Mouse (Mus musculus) forebrain, embryonic 10.5 days (tissue): Measurements from ENCODE around the gene Map3k9. TPM values are rescaled to one million over a fixed set of nuclear protein-coding genes. Genes with fewer than 3 reads are reported as not detected.

ENCODE experiments used
- DNase-seq: peaks from one replicate; pipeline ENCODE4 v3.0.0-alpha.2; 2017; ENCODE audit warnings: low spot score; ENCODE audit errors: extremely low spot score
- H3K27ac ChIP-seq: fragments of 300-500 bp; sonication (generic); 2 replicates; pipeline ENCODE4 v1.5.1; 2016; ENCODE audit warnings: mild to moderate bottlenecking
- H3K27me3 ChIP-seq: fragments of 300-500 bp; sonication (generic); 2 replicates; pipeline ENCODE4 v1.6.1; 2016; ENCODE audit warnings: mild to moderate bottlenecking; ENCODE audit not compliant: poor library complexity, severe bottlenecking
- H3K36me3 ChIP-seq: fragments of 300-500 bp; sonication (generic); replicated peaks from 2 replicates; pipeline ENCODE4 v1.6.1; 2016; ENCODE audit warnings: mild to moderate bottlenecking, moderate library complexity
- H3K4me1 ChIP-seq: fragments of 300-500 bp; sonication (generic); 2 replicates; pipeline ENCODE4 v1.6.1; 2016
- H3K4me3 ChIP-seq: fragments of 300-500 bp; sonication (generic); 2 replicates; pipeline ENCODE4 v1.5.1; 2016; ENCODE audit warnings: mild to moderate bottlenecking, moderate library complexity
- H3K9me3 ChIP-seq: fragments of 300-500 bp; sonication (generic); 2 replicates; pipeline ENCODE4 v1.6.1; 2016; ENCODE audit warnings: mild to moderate bottlenecking, moderate library complexity
- WGBS: fragments of 180-500 bp; shearing (Covaris S2); methylation state at CpG from one replicate; pipeline ENCODE4 v1.1.7; 2016; 5-methylcytosine and 5-hydroxymethylcytosine counted together
- polyA plus RNA-seq: library from polyadenylated mRNA; unstranded; fragments of >200 nt; fragmentation: Nextera tagmentation; extraction: Ambion mirVana; gene quantifications from 2 replicates; pipeline ENCODE4 v1.2.1, GENCODE M21; 2016

Gene Map3k9
- polyA plus RNA-seq, 1 experiment from 2014 or later: 1.6 TPM

GRCm38 (mm10) chr12:81806759-81807528, 26.0 kb upstream of the Map3k9 start:
- H3K4me3 ChIP-seq: peak overlapping the region; percentile 46
- H3K9me3 ChIP-seq: no peaks in the 10 kb centered on the region
- H3K27ac ChIP-seq: peak overlapping the region; percentile 67
- peaks cover 32% of the 10 kb centered on the region for H3K4me1 ChIP-seq
- H3K27me3 ChIP-seq: peaks cover 31% of the 10 kb centered on the region
- no peaks in the 10 kb centered on the region for H3K36me3 ChIP-seq
- WGBS: 35% methylated on average over 17 of the region's 17 CpGs
- peak; percentile 38 for DNase-seq

GRCm38 (mm10) chr12:81806114-81806513, 25.1 kb upstream of the Map3k9 start:
- Histone ChIP-seq H3K27ac (no peak overlapping the region), H3K4me1 (peaks cover 32% of the 10 kb centered on the region), H3K36me3 (no peaks in the 10 kb centered on the region), H3K9me3 (no peaks in the 10 kb centered on the region), H3K4me3 (no peak overlapping the region), H3K27me3 (peaks cover 31% of the 10 kb centered on the region)
- no peak for DNase-seq
- 91% methylated on average over 5 of the region's 5 CpGs for WGBS

- H3K4me3 ChIP-seq: no peak overlapping the region
- 57% methylated on average over 7 of the region's 7 CpGs for WGBS
- H3K9me3 ChIP-seq: no peaks in the 10 kb centered on the region
- H3K27ac ChIP-seq: no peak overlapping the region
- no peak for DNase-seq
- peaks cover 24% of the 10 kb centered on the region for H3K4me1 ChIP-seq
- no peaks in the 10 kb centered on the region for H3K36me3 ChIP-seq
- H3K27me3 ChIP-seq: peaks cover 23% of the 10 kb centered on the region
These were observed 22.8 kb upstream of the Map3k9 start for GRCm38 (mm10) chr12:81803803-81804202.

GRCm38 (mm10) chr12:81803016-81803415, 22.0 kb upstream of the Map3k9 start:
- no peak overlapping the region for H3K4me3 ChIP-seq
- H3K9me3 ChIP-seq: no peaks in the 10 kb centered on the region
- peaks cover 19% of the 10 kb centered on the region for H3K27me3 ChIP-seq
- no peaks in the 10 kb centered on the region for H3K36me3 ChIP-seq
- no peak for DNase-seq
- no peak overlapping the region for H3K27ac ChIP-seq
- 95% methylated on average over 3 of the region's 3 CpGs for WGBS
- H3K4me1 ChIP-seq: peaks cover 17% of the 10 kb centered on the region

- H3K4me1 ChIP-seq: peaks cover 4% of the 10 kb centered on the region; the same call in 1 of the 2 replicates
- peaks cover 8% of the 10 kb centered on the region for H3K27me3 ChIP-seq
- no peaks in the 10 kb centered on the region for H3K36me3 ChIP-seq
- H3K27ac ChIP-seq: no peak overlapping the region
- no peak for DNase-seq
- 89% methylated on average over 9 of the region's 9 CpGs for WGBS
- no peak overlapping the region for H3K4me3 ChIP-seq
- no peaks in the 10 kb centered on the region for H3K9me3 ChIP-seq
These were observed 20.2 kb upstream of the Map3k9 start for GRCm38 (mm10) chr12:81801134-81801533.

GRCm38 (mm10) chr12:81796541-81796940, 15.6 kb upstream of the Map3k9 start:
- Histone ChIP-seq H3K36me3 (no peaks in the 10 kb centered on the region), H3K27me3 (no peaks in the 10 kb centered on the region), H3K27ac (no peak overlapping the region), H3K4me1 (no peaks in the 10 kb centered on the region), H3K9me3 (no peaks in the 10 kb centered on the region), H3K4me3 (no peak overlapping the region)
- DNase-seq: peak; percentile 80
- 10% methylated on average over 7 of the region's 7 CpGs for WGBS

- no peak for DNase-seq
- no peak overlapping the region for H3K4me3 ChIP-seq
- no peaks in the 10 kb centered on the region for H3K9me3 ChIP-seq
- H3K4me1 ChIP-seq: no peaks in the 10 kb centered on the region
- H3K27me3 ChIP-seq: no peaks in the 10 kb centered on the region
- no peak overlapping the region for H3K27ac ChIP-seq
- H3K36me3 ChIP-seq: no peaks in the 10 kb centered on the region
- WGBS: 73% methylated on average over 6 of the region's 6 CpGs
These were observed 11.7 kb upstream of the Map3k9 start for GRCm38 (mm10) chr12:81792511-81793218.

GRCm38 (mm10) chr12:81789499-81789898, 8.5 kb upstream of the Map3k9 start:
- Histone ChIP-seq H3K4me3 (no peak overlapping the region), H3K27me3 (0 out of 2 replicates have a peak, but pooled peaks cover 6% of the 10 kb centered on the region), H3K27ac (no peak overlapping the region), H3K4me1 (no peaks in the 10 kb centered on the region), H3K36me3 (no peaks in the 10 kb centered on the region), H3K9me3 (no peaks in the 10 kb centered on the region)
- WGBS: 72% methylated on average over 2 of the region's 2 CpGs
- DNase-seq: no peak

GRCm38 (mm10) chr12:81788672-81789084, 7.7 kb upstream of the Map3k9 start:
- Histone ChIP-seq H3K9me3 (no peaks in the 10 kb centered on the region), H3K4me1 (no peaks in the 10 kb centered on the region), H3K27me3 (peaks cover 11% of the 10 kb centered on the region; the same call in 1 of the 2 replicates), H3K36me3 (no peaks in the 10 kb centered on the region), H3K27ac (no peak overlapping the region), H3K4me3 (no peak overlapping the region)
- 9% methylated on average over 9 of the region's 9 CpGs for WGBS
- peak; percentile 92 for DNase-seq

GRCm38 (mm10) chr12:81787262-81787661, 6.3 kb upstream of the Map3k9 start:
- Histone ChIP-seq H3K9me3 (no peaks in the 10 kb centered on the region), H3K4me1 (no peaks in the 10 kb centered on the region), H3K27ac (no peak overlapping the region), H3K36me3 (no peaks in the 10 kb centered on the region), H3K27me3 (peaks cover 26% of the 10 kb centered on the region), H3K4me3 (no peak overlapping the region)
- WGBS: 51% methylated on average over 12 of the region's 12 CpGs
- no peak for DNase-seq

GRCm38 (mm10) chr12:81783301-81783700, 2.3 kb upstream of the Map3k9 start:
- no peak for DNase-seq
- no peak overlapping the region for H3K4me3 ChIP-seq
- 86% methylated on average over 4 of the region's 4 CpGs for WGBS
- H3K27me3 ChIP-seq: peaks cover 58% of the 10 kb centered on the region
- peaks cover 25% of the 10 kb centered on the region for H3K4me1 ChIP-seq
- no peaks in the 10 kb centered on the region for H3K36me3 ChIP-seq
- H3K27ac ChIP-seq: no peak overlapping the region
- no peaks in the 10 kb centered on the region for H3K9me3 ChIP-seq

- WGBS: 91% methylated on average over 6 of the region's 6 CpGs
- no peaks in the 10 kb centered on the region for H3K9me3 ChIP-seq
- DNase-seq: no peak
- no peak overlapping the region for H3K27ac ChIP-seq
- H3K4me1 ChIP-seq: peaks cover 25% of the 10 kb centered on the region
- H3K36me3 ChIP-seq: no peaks in the 10 kb centered on the region
- no peak overlapping the region for H3K4me3 ChIP-seq
- peaks cover 63% of the 10 kb centered on the region for H3K27me3 ChIP-seq
These were observed 1.6 kb upstream of the Map3k9 start for GRCm38 (mm10) chr12:81782606-81783005.
